Mouse (Mus musculus) CH12.LX (cell line): ENCODE data around the gene St6galnac6.

Experiments
- CTCF ChIP-seq, 2 experiments: IDR thresholded peaks in 1 of 2; conservative IDR thresholded peaks in 1 of 2; 2 replicates each; pipeline ENCODE4 v1.5.1; 2011 to 2012; ENCODE audit warnings: low read depth in 2 of 2, low read length in 2 of 2, improper control_type of control experiment in 1 of 2, inconsistent platforms in 1 of 2, mild to moderate bottlenecking in 1 of 2, moderate library complexity in 1 of 2
- E2F4 ChIP-seq: IDR thresholded peaks from 2 replicates; pipeline ENCODE4 v1.6.1; 2011; ENCODE audit warnings: low read depth, low read length, improper control_type of control experiment; ENCODE audit not compliant: insufficient replicate concordance
- GABPA ChIP-seq: IDR thresholded peaks from 2 replicates; pipeline ENCODE4 v1.6.1; 2012; ENCODE audit warnings: low read depth, low read length, improper control_type of control experiment, inconsistent platforms; ENCODE audit not compliant: insufficient replicate concordance
- MAZ ChIP-seq: IDR thresholded peaks from 2 replicates; pipeline ENCODE4 v1.6.1; 2012; ENCODE audit warnings: low read depth, mild to moderate bottlenecking, inconsistent platforms, low read length, improper control_type of control experiment, moderate library complexity
- MEF2A ChIP-seq: IDR thresholded peaks from 2 replicates; pipeline ENCODE4 v1.6.1; 2014; ENCODE audit warnings: low read depth, mild to moderate bottlenecking, inconsistent platforms, low read length, improper control_type of control experiment, borderline replicate concordance
- MXI1 ChIP-seq: IDR thresholded peaks from 2 replicates; pipeline ENCODE4 v1.6.1; 2011; ENCODE audit warnings: mild to moderate bottlenecking, low read depth, low read length, improper control_type of control experiment
- NELFE ChIP-seq: IDR thresholded peaks from 2 replicates; pipeline ENCODE4 v1.6.1; 2011; ENCODE audit warnings: low read depth, low read length, improper control_type of control experiment
- NRF1 ChIP-seq: IDR thresholded peaks from 2 replicates; pipeline ENCODE4 v1.6.1; 2014; ENCODE audit warnings: low read depth, mild to moderate bottlenecking, inconsistent platforms, low read length, improper control_type of control experiment, moderate library complexity
- POLR2A ChIP-seq: IDR thresholded peaks from 2 replicates; pipeline ENCODE4 v1.6.1; 2011; ENCODE audit warnings: low read depth, mild to moderate bottlenecking, improper control_type of control experiment, low read length
- POLR2AphosphoS2 ChIP-seq: IDR thresholded peaks from 2 replicates; pipeline ENCODE4 v1.6.1; 2011; ENCODE audit warnings: low read depth, low read length, improper control_type of control experiment
- RCOR1 ChIP-seq: conservative IDR thresholded peaks from 2 replicates; pipeline ENCODE4 v1.6.1; 2012; ENCODE audit warnings: low read depth, mild to moderate bottlenecking, inconsistent platforms, low read length, improper control_type of control experiment
- SIN3A ChIP-seq: IDR thresholded peaks from 2 replicates; pipeline ENCODE4 v1.6.1; 2012; ENCODE audit warnings: low read length, improper control_type of control experiment, inconsistent platforms
- USF1 ChIP-seq: IDR thresholded peaks from 2 replicates; pipeline ENCODE4 v1.6.1; 2014; ENCODE audit warnings: low read depth, mild to moderate bottlenecking, inconsistent platforms, low read length, improper control_type of control experiment
- ZC3H11A ChIP-seq: IDR thresholded peaks from 2 replicates; pipeline ENCODE4 v1.6.1; 2012; ENCODE audit warnings: low read depth, mild to moderate bottlenecking, inconsistent platforms, low read length, improper control_type of control experiment

DNA sequence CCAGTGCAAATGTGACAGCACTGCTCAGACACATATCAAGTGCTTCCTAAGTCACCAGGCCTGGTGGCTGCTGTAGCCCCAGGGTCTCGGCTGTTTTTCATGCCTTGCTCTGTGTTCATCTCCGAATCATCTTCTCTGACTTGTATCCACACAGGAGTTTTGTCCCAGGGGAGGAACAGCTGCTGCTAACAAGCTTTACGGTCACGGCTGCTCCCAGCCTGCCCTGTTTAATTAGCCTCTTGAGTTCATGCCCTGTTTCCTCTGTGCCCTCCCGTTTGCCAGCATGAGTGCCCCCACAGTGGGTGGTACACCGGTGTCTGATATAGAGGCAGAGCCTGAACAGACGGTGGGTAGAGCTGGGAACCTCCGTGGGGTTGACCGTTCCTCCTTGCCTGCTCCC is 18.5 kb downstream of the St6galnac6 start:
- TF ChIP-seq NRF1 = no peak
- TF ChIP-seq POLR2A = no peak
- TF ChIP-seq USF1 = no peak
- TF ChIP-seq MEF2A = no peak
- TF ChIP-seq ZC3H11A = no peak
- no peak for TF ChIP-seq CTCF (conservative IDR thresholded peaks at IDR 0.05 in 1 of 2, IDR thresholded peaks at IDR 0.05 in 1 of 2; ENCODE audit: low read depth in 2 of 2, low read length in 2 of 2)
- no peak for TF ChIP-seq SIN3A
- TF ChIP-seq POLR2AphosphoS2 = no peak
- no peak for TF ChIP-seq RCOR1
- TF ChIP-seq MAZ = no peak
- no peak for TF ChIP-seq NELFE
- no peak for TF ChIP-seq E2F4
- TF ChIP-seq GABPA = no peak
- no peak for TF ChIP-seq MXI1
